Mouse (Mus musculus) adrenal gland, postnatal 10 days (tissue): ENCODE measurements around the gene Tbc1d4. TPM values are rescaled to one million over a fixed set of nuclear protein-coding genes. Genes with fewer than 3 reads are reported as not detected.
A peak's percentile ranks its signal among the peaks of the same experiment; 100 is the strongest.

Experiments used
- DNase-seq: peaks from one replicate; pipeline ENCODE4 v3.0.0; 2021; ENCODE audit warnings: mixed read lengths
- total RNA-seq, 2 experiments: library from RNA; stranded (reverse); gene quantifications; 2 replicates each; pipeline ENCODE4 v1.2.3; 2021

The Tbc1d4 gene
- total RNA-seq, 2 experiments from 2014 or later: 26.2 to 61.3 TPM

DNA sequence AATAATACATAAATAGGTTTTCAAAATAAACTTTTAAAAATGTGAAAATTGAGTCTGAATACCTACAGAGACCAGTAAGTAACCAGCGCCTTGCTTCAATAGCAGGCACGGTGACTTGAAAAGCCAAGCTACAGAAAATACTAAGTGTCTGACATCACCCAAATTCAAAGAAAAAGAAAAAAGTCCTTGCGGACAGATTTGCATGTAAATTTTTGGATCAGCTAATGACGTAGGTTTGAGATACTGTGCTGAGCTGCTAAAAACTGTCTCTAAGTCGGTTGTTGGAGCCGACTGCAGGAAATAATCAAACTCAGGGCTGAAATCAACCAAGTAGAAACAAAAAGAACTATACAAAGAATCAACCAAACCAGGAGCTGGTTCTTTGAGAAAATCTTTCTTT is 107.1 kb downstream of the Tbc1d4 start:
- DNase-seq: no peak

GRCm38 (mm10) chr14:101501452-101501851 is 107.5 kb downstream of the Tbc1d4 start:
- no peak for DNase-seq

GRCm38 (mm10) chr14:101500826-101501225 is 108.2 kb downstream of the Tbc1d4 start:
- no peak for DNase-seq

GRCm38 (mm10) chr14:101499838-101500237 is 109.2 kb downstream of the Tbc1d4 start:
- no peak for DNase-seq

DNA sequence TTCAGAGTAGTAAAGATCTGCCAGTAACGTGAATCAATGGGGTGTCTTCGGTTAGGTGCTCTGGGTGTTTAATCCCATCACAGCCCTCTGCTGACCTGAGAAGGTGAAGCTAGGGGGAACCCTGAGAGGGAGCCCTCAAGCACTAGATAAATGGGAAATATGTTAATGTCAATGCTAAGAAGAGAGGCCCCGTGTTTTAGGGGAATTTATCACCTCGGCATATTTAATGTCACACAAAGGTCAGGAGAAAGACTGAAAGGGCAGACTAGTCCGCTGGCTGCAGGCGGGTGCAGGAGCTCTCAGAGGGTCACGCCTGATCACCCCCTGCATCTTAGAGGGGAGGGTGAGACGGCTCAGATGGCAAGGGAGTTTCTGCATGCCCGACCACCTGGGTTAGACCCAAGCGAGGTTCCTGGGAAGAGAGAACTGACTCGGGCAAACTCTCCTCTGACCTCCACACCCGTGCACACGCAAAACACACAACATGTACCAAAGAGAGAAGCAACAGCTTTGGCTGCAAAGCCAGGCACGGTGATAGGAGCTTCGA is 120.7 kb downstream of the Tbc1d4 start:
- no peak for DNase-seq

GRCm38 (mm10) chr14:101486550-101486949 is 122.4 kb downstream of the Tbc1d4 start:
- DNase-seq: no peak

DNA sequence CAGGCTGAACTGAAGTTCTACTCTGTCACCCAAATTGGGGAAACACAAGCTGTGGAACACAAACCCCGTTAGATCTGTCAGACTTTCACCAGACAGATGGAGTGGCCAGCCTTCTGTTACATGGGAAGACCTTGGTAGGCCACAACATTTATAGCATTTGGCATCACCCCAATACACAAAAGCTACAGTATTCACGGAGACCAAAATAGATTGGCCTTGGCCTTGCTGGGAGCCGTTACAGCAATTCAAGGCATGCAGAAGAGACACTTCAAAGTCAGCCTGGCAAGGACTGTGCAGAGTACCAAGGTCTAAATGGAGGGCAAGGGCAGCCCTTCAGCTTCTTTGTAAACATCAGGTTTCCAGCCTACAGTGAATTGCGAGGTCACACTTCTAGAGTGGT is 125.8 kb downstream of the Tbc1d4 start:
- peak; percentile 68 for DNase-seq

- DNase-seq: peak; percentile 64
These were observed 126.7 kb downstream of the Tbc1d4 start for GRCm38 (mm10) chr14:101482270-101482669.

DNA sequence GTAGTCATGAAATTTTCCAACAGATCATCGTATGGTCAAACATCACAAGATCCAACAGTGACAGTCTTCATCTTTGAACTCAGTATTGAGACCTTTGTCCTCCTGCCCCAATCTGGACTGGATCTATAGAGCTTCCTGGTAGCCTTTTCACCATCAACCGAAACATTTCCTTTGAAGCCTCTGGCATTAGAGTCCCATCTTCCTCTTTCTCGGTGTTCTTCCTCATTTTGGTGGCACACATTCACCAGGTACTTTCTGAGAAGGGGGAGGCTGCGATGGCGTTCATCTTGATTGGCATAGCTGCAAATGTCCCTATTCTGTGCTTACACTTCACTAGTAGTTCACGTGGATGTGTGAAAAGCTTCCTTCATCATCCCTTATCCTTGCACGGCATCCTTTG is 127.8 kb downstream of the Tbc1d4 start:
- DNase-seq: no peak

DNA sequence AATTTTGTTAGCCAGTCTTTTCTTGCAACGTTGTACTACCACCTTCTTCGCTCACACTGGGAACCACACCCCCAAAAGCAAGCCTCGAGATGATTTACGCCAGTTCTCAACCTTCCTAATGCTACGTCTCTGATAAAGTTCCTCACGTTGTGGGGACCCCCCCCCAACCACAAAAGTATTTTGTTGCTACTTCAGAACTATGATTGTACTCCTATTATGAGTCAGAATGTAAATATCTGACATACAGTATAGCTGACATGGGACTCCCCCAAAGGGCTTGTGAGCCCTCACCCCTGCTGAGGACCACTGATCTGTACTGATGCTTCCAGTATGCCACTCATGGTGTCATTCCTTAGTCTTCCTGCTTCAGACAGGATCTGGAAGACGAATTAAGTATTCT is 128.4 kb downstream of the Tbc1d4 start:
- DNase-seq: no peak

DNA sequence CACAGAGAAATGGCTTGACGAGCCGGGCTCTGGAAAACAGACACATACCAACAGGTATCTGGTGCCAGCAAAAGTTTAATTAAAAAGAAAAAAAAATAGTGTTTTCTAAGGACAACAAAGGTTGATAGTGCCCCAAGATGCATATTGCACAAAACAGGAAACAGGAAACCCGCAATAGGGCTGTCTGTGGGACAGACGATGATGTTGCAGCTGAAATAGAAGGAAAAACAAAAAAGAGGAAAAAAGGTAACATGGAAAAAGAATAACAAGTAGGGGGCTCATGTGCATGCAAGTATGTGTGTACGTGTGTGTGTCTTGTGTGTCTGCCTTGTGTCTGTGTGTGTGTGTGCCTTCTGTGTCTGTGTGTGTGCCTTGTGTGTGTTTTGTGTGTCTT is 131.2 kb downstream of the Tbc1d4 start:
- DNase-seq: no peak

GRCm38 (mm10) chr14:101477081-101477826 is 131.7 kb downstream of the Tbc1d4 start:
- peak; percentile 56 for DNase-seq

GRCm38 (mm10) chr14:101469475-101470093 is 139.4 kb downstream of the Tbc1d4 start:
- no peak for DNase-seq

- DNase-seq: no peak
These were observed 140.8 kb downstream of the Tbc1d4 start for GRCm38 (mm10) chr14:101468143-101468542.

GRCm38 (mm10) chr14:101467532-101467931 is 141.5 kb downstream of the Tbc1d4 start:
- no peak for DNase-seq

- DNase-seq: no peak
These were observed 142.5 kb downstream of the Tbc1d4 start for GRCm38 (mm10) chr14:101466521-101466920.

DNA sequence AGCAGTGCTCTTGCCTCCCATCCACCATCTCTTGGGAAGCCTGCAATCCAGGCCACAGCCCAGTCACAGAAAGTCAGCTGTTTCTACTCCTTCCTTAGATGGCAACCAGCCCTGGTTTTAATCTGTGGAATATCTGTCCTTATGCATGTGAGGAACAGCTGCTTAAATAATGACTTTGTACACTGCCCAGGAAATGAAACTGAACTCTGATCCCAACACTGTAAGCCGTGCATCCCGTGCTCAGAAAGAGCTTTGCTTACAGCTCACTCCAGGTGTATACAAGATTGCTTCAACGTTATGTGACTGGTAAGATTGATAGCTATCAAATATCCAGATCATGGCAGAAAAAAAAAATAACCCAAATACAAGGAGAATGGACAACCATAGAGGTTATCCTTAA is 143.1 kb downstream of the Tbc1d4 start:
- no peak for DNase-seq

- peak; percentile 75 for DNase-seq
These were observed 148.2 kb downstream of the Tbc1d4 start for GRCm38 (mm10) chr14:101460768-101461167.

- DNase-seq: no peak
These were observed 156.1 kb downstream of the Tbc1d4 start for GRCm38 (mm10) chr14:101452915-101453314.

DNA sequence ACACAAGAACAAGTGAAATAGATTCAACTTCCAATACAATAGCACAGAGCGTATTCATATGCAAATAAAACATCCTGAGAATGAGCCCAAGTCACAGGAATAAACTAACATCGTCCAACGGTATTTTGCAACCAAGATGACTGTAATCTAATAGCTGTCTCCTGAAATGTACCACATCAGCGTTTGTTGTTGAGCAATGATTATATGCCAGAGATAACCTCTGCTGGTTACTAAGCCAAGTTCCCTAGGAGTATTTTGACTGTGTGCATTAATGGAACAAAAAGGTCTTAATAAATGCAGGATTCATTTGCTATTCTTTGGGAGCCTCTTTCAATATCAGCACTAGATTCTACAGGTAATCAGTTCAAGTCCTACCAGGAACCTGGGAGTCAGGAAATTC is 161.1 kb downstream of the Tbc1d4 start:
- no peak for DNase-seq

GRCm38 (mm10) chr14:101445205-101445604 is 163.8 kb downstream of the Tbc1d4 start:
- no peak for DNase-seq

GRCm38 (mm10) chr14:101437925-101438324 is 171.1 kb downstream of the Tbc1d4 start:
- DNase-seq: no peak

- no peak for DNase-seq
These were observed 178.5 kb downstream of the Tbc1d4 start for GRCm38 (mm10) chr14:101430536-101430935.
